28 mouse cellular contexts compared by ENCODE assay signal in genomic region chr5:128660101-128660500, GRCm38 (mm10). TPM values are rescaled to one million over a fixed set of nuclear protein-coding genes. Genes with fewer than 3 reads are reported as not detected.
"Had no signal": no experiment of that assay in that cellular context is flagged by ENCODE, and none has a peak within 500 bp of the region (broad histone marks: within the 10 kb centered on the region; RNA-seq: fewer than 3 reads in every experiment).

No protein-coding gene starts in this region.

- H3K4me3 ChIP-seq: limb, embryonic 12.5 days; limb, embryonic 15.5 days; lung, embryonic 15.5 days; megakaryocyte, embryonic 14.5 days; midbrain, embryonic 10.5 days; midbrain, embryonic 13.5 days; myocyte; neural tube, embryonic 13.5 days had no signal

- H3K4me1 ChIP-seq: limb, embryonic 15.5 days; lung, embryonic 15.5 days; megakaryocyte, embryonic 14.5 days had no signal

- H3K27ac ChIP-seq: limb, embryonic 12.5 days; limb, embryonic 15.5 days; liver, embryonic 14.5 days; lung, embryonic 15.5 days; midbrain, embryonic 10.5 days; midbrain, embryonic 13.5 days; neural tube, embryonic 13.5 days; stomach, postnatal 0 days had no signal

- DNase-seq: kidney, adult 18-20 months; kidney, adult 9 months; kidney, postnatal 14 days; kidney, postnatal 4 days; liver, postnatal 0 days; lung, postnatal 10 days; lung, postnatal 36 days; retina, postnatal 1 day; right cerebral cortex, postnatal 4 days; thymus, adult 18-20 months; thymus, postnatal 36 days had no signal

RNA-seq across cellular contexts. Expression of gene Piwil1, which starts 42.2 kb away (rescaled TPM):
- total RNA-seq: left cerebral cortex, adult 18-20 months; monocyte, adult 5-6 weeks; neutrophil, adult 5-6 weeks had no signal
- polyA plus RNA-seq: intestine, embryonic 16.5 days; limb, embryonic 12.5 days; limb, embryonic 15.5 days; liver, embryonic 11.5 days; liver, embryonic 14.5 days; liver, postnatal 0 days; lung, embryonic 15.5 days; midbrain, embryonic 10.5 days; myocyte; stomach, embryonic 14.5 days; stomach, postnatal 0 days; urinary bladder, adult 2 months had no signal

RNA-seq across cellular contexts. Expression of gene Fzd10, which starts 59.5 kb away (rescaled TPM):
- total RNA-seq: monocyte, adult 5-6 weeks; neutrophil, adult 5-6 weeks had no signal
- polyA plus RNA-seq: liver, postnatal 0 days; myocyte had no signal
